Mouse (Mus musculus): ENCODE measurements around the gene Dnah7c. TPM values are rescaled to one million over a fixed set of nuclear protein-coding genes. Genes with fewer than 3 reads are reported as not detected.

Gene Dnah7c
- polyA plus RNA-seq, 1 experiment from 2014 or later = 0.01 TPM

DNA sequence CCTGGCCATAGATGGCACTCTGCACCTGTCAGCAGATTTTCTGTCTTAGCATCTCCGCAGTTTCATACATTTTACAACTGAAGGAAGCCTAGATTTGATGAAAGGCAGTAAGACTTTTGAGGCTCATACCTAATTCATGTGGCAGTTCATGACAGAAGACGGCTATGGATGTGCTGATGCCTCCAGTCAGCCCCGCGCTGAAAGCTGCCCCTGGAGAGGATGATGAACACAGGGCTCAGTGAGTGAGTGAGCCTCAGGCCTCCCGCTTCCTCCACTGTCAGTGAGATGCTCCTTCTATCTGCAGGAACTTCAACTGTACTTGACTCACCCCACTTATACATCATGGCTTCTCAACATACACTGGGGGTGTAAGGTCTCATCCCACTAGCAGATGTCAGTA lies 392.5 kb downstream of the Dnah7c start:
- 87% methylated on average over 5 of the region's 5 CpGs for whole genome bisulfite sequencing
- ATAC-seq (ENCODE audit: low FRiP score, low TSS enrichment) = no peak

DNA sequence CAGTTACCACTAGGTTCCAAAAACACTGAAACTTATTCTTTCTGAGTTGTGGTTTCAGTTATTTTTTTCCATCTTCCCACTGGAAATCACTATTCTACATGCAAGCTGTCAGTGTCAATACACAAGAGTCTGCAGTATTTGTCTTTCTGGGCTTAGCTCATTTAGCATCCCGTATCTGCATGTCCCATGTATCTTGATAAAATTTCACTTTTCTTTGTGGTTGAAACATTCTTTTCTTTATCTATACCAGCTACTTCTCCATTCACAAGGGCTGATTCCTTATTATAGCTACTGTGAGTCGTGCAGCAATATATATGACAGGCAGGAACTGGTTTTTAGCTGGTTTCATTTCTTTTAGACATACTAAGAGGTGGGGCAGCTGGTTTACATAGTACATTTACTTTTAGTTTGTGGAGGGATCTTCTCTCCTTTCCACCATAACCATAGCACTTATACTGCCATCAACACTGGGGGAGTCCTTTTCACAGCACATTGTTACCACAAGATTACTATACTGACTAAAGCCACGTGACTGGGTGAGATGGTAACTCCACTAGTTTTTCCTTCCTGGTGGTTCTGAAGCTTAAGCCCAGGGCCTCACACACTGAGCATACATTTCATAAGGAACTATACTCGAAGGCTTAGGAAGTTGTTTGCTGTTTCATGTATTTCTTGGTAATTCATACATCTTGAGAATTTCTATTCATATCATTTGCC lies 397.0 kb downstream of the Dnah7c start:
- Histone ChIP-seq H3K27me3 (ENCODE audit: control insufficient read depth, insufficient read depth, low read length) (no peaks in the 10 kb centered on the region), H3K4me1 (replicated peaks; ENCODE audit: control insufficient read depth, insufficient read depth) (no peaks in the 10 kb centered on the region), H3K27ac (replicated peaks) (no peak overlapping the region), H3K4me3 (ENCODE audit: low read depth, low read length) (no peak overlapping the region), H3K9ac (ENCODE audit: low read length) (no peak overlapping the region), H3K4me2 (replicated peaks; ENCODE audit: low read depth) (no peak overlapping the region), H3K9me3 (ENCODE audit: control insufficient read depth, low read length) (no peaks in the 10 kb centered on the region), H3K36me3 (ENCODE audit: control insufficient read depth, insufficient read depth, low read length) (peaks cover 5% of the 10 kb centered on the region; the same call in 1 of the 2 replicates)
- ATAC-seq (ENCODE audit: low FRiP score, low TSS enrichment) = no peak
- DNase-seq (ENCODE audit: low spot score) = no peak
- TF ChIP-seq CTCF (IDR thresholded peaks at IDR 0.05; ENCODE audit: low read depth) = no peak
- WGBS = 74% methylated on average over 4 of the region's 4 CpGs

More for the DNA sequence above, 392.5 kb downstream of the Dnah7c start:
- Histone ChIP-seq H3K36me3 (ENCODE audit: control insufficient read depth, insufficient read depth, low read length) (0 out of 2 replicates have a peak, but pooled peaks cover 5% of the 10 kb centered on the region), H3K27ac (replicated peaks) (no peak overlapping the region), H3K9ac (ENCODE audit: low read length) (no peak overlapping the region), H3K4me1 (replicated peaks; ENCODE audit: control insufficient read depth, insufficient read depth) (no peaks in the 10 kb centered on the region), H3K4me3 (ENCODE audit: low read depth, low read length) (no peak overlapping the region), H3K9me3 (ENCODE audit: control insufficient read depth, low read length) (no peaks in the 10 kb centered on the region), H3K4me2 (replicated peaks; ENCODE audit: low read depth) (no peak overlapping the region), H3K27me3 (ENCODE audit: control insufficient read depth, insufficient read depth, low read length) (no peaks in the 10 kb centered on the region)
- TF ChIP-seq EP300 (optimal IDR thresholded peaks at IDR 0.05) (no peak), CTCF (IDR thresholded peaks at IDR 0.05; ENCODE audit: low read depth) (no peak)
- no peak for DNase-seq (ENCODE audit: low spot score)

DNA sequence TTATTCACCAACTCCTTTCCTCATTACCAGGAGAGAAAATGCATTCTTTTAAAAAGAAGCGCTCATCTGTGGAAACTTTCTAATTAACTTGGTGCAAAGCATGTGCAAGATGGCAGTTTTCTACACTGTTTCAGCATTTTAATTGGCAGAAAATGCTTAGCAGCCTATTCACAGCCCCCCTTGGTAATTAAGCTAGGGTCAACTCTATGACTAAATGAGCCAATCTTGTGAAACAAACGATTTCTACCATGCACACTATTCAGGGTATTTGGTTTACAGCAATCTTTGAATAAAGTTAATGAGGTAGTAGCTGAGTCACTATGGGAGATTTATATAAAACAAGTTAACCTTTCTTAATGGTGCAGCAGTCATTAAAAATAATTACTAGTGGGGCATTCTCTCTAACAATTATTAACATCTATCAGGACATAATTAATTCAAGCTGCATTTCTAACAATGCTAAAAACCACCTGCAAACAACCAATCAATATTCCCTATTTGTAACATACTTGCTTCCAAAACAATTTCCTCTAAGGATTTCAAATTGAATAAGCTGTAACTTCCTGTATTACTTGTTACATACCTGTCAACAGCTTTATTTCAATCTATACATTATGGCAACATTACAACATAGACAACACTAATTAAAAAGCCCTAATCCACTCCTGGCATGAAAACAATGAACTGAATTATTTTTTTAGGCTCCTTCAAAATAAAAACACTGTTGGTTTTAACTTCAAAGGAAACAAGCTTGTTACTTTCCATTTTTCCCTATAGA lies 404.9 kb downstream of the Dnah7c start:
- H3K9me3 ChIP-seq (ENCODE audit: control insufficient read depth, low read length) = no peaks in the 10 kb centered on the region
- no peaks in the 10 kb centered on the region for H3K27me3 ChIP-seq (ENCODE audit: control insufficient read depth, insufficient read depth, low read length)
- WGBS = 89% methylated on average over 2 of the region's 2 CpGs
- no peak overlapping the region for H3K27ac ChIP-seq (replicated peaks)
- ATAC-seq (ENCODE audit: low FRiP score, low TSS enrichment) = no peak
- H3K36me3 ChIP-seq (ENCODE audit: control insufficient read depth, insufficient read depth, low read length) = no peaks in the 10 kb centered on the region
- no peak overlapping the region for H3K4me2 ChIP-seq (replicated peaks; ENCODE audit: low read depth)
- no peak overlapping the region for H3K9ac ChIP-seq (ENCODE audit: low read length)
- TF ChIP-seq EP300 (optimal IDR thresholded peaks at IDR 0.05) (no peak), CTCF (IDR thresholded peaks at IDR 0.05; ENCODE audit: low read depth) (no peak)
- H3K4me1 ChIP-seq (replicated peaks; ENCODE audit: control insufficient read depth, insufficient read depth) = no peaks in the 10 kb centered on the region
- H3K4me3 ChIP-seq (ENCODE audit: low read depth, low read length) = no peak overlapping the region
- DNase-seq (ENCODE audit: low spot score) = no peak

DNA sequence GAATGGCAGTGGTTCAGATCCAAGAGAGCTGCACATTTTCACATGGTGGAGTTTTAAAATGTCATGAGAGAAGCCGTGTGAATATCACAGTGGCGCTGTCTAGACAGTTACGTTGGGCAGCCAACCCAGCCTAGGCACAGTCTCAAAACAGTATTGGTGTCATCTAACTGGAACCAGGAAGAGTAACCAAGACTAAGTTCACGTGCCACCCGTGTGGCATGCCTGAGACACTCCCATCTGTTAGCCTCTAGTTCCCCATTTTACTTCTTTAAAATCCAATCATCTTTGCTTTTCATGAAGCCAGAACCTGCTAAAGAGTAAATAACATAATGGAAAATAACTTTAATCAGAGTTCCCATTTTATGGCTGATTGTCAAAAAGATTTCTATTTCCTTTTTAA lies 406.5 kb downstream of the Dnah7c start:
- no peaks in the 10 kb centered on the region for H3K36me3 ChIP-seq (ENCODE audit: control insufficient read depth, insufficient read depth, low read length)
- 91% methylated on average over 5 of the region's 5 CpGs for whole genome bisulfite sequencing
- H3K27ac ChIP-seq (replicated peaks) = no peak overlapping the region
- TF ChIP-seq CTCF (IDR thresholded peaks at IDR 0.05; ENCODE audit: low read depth) = no peak
- TF ChIP-seq EP300 (optimal IDR thresholded peaks at IDR 0.05) = no peak
- H3K4me1 ChIP-seq (replicated peaks; ENCODE audit: control insufficient read depth, insufficient read depth) = no peaks in the 10 kb centered on the region
- no peak for DNase-seq (ENCODE audit: low spot score)
- H3K4me3 ChIP-seq (ENCODE audit: low read depth, low read length) = no peak overlapping the region
- no peak for ATAC-seq (ENCODE audit: low FRiP score, low TSS enrichment)
- H3K4me2 ChIP-seq (replicated peaks; ENCODE audit: low read depth) = no peak overlapping the region
- H3K9me3 ChIP-seq (ENCODE audit: control insufficient read depth, low read length) = no peaks in the 10 kb centered on the region
- no peak overlapping the region for H3K9ac ChIP-seq (ENCODE audit: low read length)
- H3K27me3 ChIP-seq (ENCODE audit: control insufficient read depth, insufficient read depth, low read length) = no peaks in the 10 kb centered on the region

DNA sequence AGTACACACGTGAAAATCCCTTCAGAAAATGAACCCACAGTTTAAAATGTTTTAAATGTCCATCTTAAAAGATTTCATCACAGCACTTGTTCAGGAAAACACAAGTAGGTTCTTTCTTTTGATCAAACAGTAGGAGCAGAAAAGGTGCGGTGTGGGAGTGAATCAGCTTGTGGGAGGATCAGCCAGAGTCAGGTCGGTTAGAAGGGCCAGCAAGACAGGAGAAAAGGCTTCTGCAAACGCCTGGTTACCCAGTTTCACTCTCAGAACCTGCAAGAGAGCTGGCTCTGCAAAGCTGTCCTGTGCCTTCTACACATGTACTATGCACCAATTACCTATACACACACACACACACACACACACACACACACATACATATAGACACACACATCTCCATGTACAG lies 418.0 kb downstream of the Dnah7c start:
- Histone ChIP-seq H3K4me1 (replicated peaks; ENCODE audit: control insufficient read depth, insufficient read depth) (no peaks in the 10 kb centered on the region), H3K9ac (ENCODE audit: low read length) (no peak overlapping the region), H3K27me3 (ENCODE audit: control insufficient read depth, insufficient read depth, low read length) (no peaks in the 10 kb centered on the region), H3K36me3 (ENCODE audit: control insufficient read depth, insufficient read depth, low read length) (no peaks in the 10 kb centered on the region), H3K9me3 (ENCODE audit: control insufficient read depth, low read length) (no peaks in the 10 kb centered on the region), H3K4me2 (replicated peaks; ENCODE audit: low read depth) (no peak overlapping the region), H3K4me3 (ENCODE audit: low read depth, low read length) (no peak overlapping the region), H3K27ac (replicated peaks) (no peak overlapping the region)
- 57% methylated on average over 4 of the region's 4 CpGs for WGBS
- ATAC-seq (ENCODE audit: low FRiP score, low TSS enrichment) (no peak), DNase-seq (ENCODE audit: low spot score) (no peak)
- TF ChIP-seq EP300 (optimal IDR thresholded peaks at IDR 0.05) (no peak), CTCF (IDR thresholded peaks at IDR 0.05; ENCODE audit: low read depth) (no peak)

DNA sequence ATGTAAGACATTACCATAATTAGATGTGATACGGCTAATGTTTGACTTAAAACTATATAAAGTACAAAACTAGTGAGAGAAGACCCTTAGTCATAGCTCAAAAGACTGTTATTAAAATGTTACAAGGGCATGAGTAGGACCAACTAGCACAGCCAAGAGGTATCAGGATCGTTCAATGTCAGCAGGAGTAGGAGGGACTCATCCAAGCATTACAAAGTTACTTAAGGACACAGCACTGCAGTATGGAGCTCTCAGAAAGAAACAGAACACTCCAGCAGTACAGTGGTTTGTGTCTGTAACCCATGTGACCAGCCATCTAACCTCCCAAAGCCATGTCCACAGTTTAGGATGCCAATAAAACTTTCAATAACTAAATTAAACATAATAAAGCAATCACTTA lies 418.9 kb downstream of the Dnah7c start:
- TF ChIP-seq CTCF (IDR thresholded peaks at IDR 0.05; ENCODE audit: low read depth) = no peak
- no peak for TF ChIP-seq EP300 (optimal IDR thresholded peaks at IDR 0.05)
- DNase-seq (ENCODE audit: low spot score) = no peak
- WGBS = 79% methylated on average over 2 of the region's 2 CpGs
- H3K4me2 ChIP-seq (replicated peaks; ENCODE audit: low read depth) = no peak overlapping the region
- no peak overlapping the region for H3K4me3 ChIP-seq (ENCODE audit: low read depth, low read length)
- H3K36me3 ChIP-seq (ENCODE audit: control insufficient read depth, insufficient read depth, low read length) = no peaks in the 10 kb centered on the region
- no peak for ATAC-seq (ENCODE audit: low FRiP score, low TSS enrichment)
- no peaks in the 10 kb centered on the region for H3K27me3 ChIP-seq (ENCODE audit: control insufficient read depth, insufficient read depth, low read length)
- no peak overlapping the region for H3K27ac ChIP-seq (replicated peaks)
- H3K9me3 ChIP-seq (ENCODE audit: control insufficient read depth, low read length) = no peaks in the 10 kb centered on the region
- no peaks in the 10 kb centered on the region for H3K4me1 ChIP-seq (replicated peaks; ENCODE audit: control insufficient read depth, insufficient read depth)
- H3K9ac ChIP-seq (ENCODE audit: low read length) = no peak overlapping the region
